Mouse (Mus musculus) G1E-ER4 (cell line): ENCODE results near the gene 1810037I17Rik. TPM values are rescaled to one million over a fixed set of nuclear protein-coding genes. Genes with fewer than 3 reads are reported as not detected.

Experiments used
- GATA1 ChIP-seq: IDR thresholded peaks from one replicate; pipeline ENCODE4 v1.8.0; 2012; ENCODE audit warnings: low read length, inconsistent platforms
- polyA plus RNA-seq: library from polyadenylated mRNA; stranded (reverse); fragments of >175 nt; gene quantifications from 2 replicates; pipeline ENCODE4 v1.2.3, GENCODE M21; 2012

Gene 1810037I17Rik
- 41.9 and 52.5 TPM in 2 replicates for polyA plus RNA-seq

DNA sequence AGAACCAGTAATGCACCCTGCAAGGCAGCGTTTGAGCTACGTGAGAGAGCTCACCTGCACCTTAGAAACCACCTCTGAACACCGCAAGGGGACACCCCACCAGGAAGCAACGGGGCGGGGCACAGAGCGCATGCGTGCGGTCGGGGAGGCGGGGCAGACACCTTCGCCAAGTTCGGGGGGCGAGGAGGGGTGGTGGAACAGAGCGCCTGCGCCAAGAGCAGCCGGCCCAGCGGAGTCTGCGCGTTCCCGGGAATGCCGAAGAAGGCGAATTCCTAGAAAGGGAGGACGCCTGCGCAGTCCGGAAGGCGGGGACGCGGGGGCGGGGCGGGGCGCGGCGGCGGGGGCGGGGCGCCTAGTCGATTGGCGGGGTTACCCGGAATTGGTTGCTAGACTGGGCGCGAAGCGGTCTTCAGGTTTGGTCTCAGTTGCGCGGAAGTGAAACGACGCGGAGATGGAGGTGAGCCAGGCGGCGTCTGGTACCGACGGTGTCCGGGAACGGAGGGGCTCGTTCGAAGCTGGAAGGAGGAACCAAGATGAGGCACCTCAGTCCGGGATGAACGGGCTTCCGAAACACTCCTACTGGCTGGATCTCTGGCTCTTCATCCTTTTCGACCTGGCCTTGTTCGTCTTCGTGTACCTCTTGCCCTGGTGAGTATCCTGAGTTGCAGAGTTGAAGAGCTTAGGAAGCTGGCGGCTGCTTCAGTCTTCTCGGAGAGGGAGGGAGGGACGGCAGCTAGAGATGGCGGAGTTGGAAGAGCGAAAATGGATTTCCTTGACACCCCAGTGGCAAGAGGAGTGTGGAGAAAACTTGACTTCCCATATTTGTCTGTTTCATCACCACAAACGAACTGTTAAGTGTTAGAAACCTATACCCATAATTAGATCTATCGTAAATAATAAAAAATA, at the start of gene 1810037I17Rik:
TSS of gene 1810037I17Rik (plus strand) at position 195 of the 906 bp plus-strand sequence.
- no peak for TF ChIP-seq GATA1

DNA sequence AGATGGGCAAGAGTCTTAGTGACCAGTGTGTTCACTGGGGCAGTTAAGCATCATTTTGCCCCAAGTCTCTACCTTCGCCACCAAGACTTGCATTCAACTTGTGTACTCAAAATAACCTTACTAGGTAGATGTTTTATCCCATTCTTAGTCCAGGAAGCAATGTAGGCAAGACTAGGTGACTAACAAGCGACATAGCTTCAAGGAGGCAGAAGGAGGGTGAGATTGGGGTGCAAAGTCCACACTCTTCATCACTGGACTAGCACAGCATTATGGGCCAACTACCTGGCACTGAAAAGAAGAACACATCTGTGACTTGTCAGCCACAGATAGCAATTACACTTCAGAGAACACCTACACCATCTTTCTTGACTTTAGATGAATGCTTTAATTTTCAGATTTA, 47.1 kb upstream of the 1810037I17Rik start:
- TF ChIP-seq GATA1, result no peak

DNA sequence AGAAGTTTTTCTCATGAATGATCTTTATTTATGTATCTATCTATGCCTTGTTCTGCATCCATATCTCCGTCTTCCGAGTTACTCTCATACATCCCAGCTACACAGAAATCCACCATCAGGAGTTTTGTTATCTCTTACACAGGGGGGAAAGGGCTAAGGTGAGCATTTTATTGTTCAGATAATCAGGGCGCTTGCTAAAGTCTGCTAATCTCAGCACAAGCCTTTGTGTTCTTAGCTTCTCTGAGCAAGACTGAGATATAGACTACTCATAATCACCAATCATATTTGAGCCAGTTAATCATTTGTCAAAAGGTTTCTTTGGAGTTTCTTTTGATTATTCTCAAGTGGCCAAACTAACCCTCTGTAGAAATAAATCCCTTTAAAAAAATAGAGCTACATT, 46.5 kb upstream of the 1810037I17Rik start:
- TF ChIP-seq GATA1, result no peak

DNA sequence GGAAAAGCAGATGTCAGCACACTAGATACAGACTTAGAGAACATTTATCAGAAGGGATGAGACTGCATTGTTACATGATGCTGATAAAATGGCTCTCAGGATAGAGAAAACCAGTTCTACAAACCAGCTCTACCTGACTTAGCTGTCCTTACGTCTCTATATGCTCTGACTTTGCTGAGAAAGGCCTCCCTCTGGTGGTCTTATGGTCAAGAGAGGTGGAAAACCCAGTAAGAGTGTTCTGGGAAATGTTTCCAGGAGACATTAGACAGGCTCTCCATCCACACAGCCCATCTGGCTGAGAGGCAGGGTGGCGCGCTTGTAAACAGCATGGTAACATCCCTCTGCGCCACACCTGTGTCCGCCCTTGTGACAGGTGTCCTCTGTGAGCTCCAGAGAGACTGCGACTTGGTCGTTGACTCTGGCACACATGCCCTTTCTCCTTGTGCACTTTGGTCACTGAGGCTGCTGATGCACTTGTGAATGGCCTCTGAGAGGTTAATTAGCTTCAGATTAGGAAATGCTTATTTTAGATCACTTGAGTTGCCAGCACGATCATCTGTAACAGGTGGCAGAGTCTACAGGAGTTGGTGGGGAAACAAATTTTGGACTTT, 45.2 kb upstream of the 1810037I17Rik start:
- TF ChIP-seq GATA1, result no peak

DNA sequence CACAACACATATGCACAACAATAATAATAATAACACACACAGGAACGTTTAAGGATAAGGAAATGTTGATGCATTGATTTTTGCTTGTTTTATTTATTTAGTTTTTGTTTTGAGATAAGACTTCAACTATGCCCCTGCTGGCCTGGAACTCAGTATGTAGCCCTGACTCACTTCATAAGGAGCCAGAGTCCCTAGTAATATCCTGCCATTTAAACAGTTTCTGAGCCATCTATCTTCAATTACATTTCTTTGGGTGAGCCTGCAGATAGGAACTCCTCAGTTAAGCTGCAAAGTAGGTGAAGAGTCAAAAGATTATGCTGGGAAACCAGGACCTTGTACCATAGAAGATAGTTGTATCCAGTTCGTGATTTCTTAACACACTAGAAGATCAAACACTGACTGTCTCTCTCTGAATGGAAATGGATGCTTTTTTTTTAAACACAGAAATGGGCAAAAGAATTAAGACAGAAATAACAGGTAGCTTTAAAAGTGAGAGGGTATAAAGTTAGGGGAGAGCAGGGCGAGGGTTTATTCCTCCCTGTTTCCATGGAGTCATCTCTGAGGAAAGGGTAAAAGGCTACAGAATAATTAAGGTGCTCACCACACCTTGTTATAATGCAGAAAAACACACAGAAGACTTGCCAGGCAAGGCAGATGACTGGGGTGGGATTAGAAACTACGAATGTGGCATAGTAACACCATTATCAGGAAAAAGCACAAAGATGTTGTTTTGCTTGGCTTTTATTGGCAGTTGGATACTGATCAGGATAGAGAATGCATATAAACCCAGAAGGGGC, 36.3 kb upstream of the 1810037I17Rik start:
- TF ChIP-seq GATA1, result no peak

DNA sequence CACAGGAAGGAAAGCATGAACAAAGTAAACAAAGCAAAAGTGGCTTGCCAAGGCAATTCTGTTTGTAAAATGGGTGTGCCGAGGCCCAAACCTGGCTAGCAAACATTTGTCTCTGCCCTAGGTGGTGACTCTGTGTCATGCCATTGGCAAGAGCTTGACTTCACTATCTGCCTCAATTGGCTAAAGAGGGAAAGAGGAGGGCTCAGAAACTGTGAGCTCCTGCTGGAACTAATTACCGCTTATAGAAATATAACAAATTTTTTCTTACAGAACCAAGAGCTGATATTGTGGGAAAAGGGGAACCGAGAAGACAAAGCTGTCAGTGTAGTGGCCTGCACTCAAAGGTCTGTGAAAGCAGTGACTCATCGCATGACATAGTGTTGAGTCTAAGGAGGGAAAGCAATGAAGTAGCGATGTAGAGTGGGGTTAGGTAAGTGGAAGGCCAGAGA, 35.6 kb upstream of the 1810037I17Rik start:
- TF ChIP-seq GATA1, result no peak

DNA sequence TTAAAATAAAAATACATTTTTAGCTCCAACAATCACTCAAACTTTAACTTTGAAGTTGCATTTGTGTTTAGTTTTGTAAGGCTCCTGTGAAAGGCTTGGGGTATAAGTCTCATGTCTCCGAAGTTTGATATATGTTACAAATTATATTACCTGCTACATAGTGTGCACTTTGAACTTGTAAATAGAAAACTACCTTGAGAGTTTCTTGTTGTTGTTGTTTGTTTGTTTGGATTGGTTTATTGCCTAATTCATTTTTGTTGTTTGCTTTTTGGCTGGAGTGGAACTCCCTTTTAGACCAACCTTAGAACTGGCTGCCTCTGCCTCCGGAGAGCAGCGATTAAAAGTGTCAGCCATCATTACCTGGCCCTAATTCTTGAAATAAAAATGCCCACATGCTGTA, 29.2 kb upstream of the 1810037I17Rik start, which contains the start of gene Fabp2:
TSS of gene Fabp2 (plus strand) at position 301 of the 400 bp plus-strand sequence.
- TF ChIP-seq GATA1, result no peak

DNA sequence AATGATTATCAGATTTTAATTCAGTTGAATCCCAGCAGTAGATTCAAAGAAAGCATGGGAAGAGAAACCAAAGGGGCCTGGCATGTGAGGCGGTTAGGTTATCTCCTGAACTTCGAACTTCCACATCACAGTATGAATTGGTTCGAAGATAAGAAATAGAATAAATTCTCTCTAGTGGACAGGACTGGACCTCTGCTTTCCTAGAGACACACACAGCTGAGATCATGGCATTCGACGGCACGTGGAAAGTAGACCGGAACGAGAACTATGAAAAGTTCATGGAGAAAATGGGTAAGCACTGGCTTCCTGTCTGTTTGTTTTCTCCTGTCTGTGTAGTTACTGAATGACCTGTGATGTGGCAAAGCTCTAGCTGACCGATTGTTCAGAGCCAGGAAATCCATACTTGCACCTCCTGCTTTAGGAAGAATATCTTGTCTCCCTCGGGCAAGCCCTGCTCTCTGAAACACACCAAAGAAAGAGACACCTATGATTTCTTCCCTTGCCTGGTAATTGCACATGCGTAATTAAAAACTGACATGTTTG, 28.7 kb upstream of the 1810037I17Rik start:
- TF ChIP-seq GATA1, result no peak

DNA sequence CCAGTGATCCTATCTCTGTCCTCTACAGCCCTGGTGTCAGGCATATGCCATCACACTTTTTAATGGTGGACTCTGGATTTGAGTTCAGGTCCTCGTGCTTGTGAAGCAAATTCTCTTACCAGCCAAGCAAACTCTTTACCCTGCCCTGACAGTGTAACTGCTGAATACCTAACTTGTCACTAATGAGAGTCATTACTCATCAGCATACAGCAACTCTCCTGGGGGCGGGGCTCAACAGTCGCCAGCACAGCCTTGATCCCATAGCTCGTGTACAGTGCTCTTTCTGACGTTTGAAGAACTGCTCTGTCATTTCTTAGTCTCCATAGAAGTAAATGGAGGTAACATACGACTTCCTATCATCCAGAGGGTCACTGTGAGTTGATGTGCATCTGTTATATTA, 25.7 kb upstream of the 1810037I17Rik start:
- no peak for TF ChIP-seq GATA1

DNA sequence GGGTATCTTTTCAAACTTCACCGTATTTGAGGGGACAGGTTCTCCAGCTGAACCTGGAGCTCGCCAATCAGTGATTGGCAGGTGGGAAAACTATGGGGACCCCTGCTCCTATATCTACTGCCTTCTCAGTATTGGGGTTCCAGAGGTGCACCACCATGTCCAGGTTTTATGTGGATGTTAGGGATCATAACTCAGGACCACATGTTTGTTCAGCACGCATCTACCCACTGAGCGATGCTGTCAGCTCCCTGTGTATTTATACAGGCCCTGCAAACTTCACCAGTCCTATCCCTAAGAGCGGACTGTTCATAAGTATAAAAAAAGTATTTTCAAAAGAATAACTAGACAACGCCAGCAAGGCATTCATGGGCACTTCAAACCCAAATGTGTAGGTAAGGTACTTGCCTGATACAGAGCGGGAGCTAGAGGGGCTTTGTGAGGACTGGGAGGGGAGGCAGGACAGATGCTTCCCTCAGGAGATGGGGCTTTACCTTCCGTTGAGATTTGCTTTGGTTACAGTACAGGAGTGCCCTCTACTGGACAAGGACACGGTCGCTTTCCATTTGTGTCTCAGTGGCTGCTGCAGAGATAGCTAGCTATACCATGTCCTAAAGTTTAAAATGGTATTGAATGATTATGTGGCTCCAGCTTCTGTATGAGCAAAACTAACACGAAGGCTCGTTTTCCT, 20.1 kb upstream of the 1810037I17Rik start:
- TF ChIP-seq GATA1, result no peak

DNA sequence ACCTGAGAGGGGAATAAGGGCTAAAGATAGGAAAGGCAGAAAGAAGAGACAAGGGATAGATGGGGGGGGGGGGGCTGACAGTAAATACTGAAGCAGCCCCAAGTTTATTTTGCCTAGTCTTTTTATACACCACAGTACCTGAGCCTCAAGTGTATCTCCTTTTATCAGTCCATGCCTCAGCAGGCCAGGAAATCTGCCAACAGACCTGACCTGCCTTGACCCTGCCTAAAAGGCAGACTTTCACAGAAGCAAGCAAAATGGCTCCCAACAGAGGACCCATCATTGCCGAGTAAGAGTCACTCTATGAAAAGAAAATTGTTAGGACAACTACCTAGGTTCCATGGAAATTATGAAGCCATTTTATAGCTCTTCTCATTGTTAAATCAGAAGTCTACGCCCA, 16.2 kb upstream of the 1810037I17Rik start:
- no peak for TF ChIP-seq GATA1

DNA sequence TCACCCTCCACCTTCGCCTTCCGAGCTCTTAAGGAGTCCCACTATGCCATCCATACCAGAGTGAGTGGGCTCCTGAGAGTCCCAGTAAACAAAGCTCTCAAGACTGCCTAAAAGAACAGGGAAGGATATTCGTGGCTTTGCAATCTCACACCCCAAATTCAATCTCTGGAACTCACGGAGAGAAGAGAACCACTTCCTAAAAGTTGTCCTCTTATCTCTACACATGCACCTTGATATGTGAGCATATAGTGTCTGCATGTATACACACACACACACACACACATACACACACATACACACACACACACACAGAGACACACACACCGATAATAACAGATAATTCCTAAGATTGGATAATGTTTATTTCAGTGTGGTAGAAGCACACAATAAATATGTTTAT, 8.5 kb upstream of the 1810037I17Rik start:
- no peak for TF ChIP-seq GATA1

DNA sequence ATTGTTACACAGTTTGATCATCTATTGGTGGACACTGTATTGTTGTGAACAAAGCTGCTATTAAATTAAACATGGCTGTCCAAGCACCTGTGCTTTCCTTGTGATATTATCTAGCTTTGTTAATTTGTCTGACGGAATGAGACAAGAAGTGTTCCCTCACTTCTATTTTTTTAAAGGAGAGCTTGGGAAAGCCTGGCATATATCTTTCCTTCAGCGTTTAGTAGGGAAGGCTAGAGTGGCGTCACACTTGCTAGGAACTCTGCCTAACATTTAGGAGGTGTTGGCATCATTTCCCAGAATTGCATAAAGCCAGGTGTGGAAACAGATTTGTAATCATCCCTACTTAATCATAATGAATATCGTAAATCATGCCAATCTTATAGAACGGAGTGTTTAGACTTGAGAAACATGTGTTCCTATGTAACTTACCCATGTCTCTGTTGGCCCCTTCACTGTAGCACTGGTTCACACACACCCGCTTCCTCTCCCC, 7.8 kb upstream of the 1810037I17Rik start:
- no peak for TF ChIP-seq GATA1

DNA sequence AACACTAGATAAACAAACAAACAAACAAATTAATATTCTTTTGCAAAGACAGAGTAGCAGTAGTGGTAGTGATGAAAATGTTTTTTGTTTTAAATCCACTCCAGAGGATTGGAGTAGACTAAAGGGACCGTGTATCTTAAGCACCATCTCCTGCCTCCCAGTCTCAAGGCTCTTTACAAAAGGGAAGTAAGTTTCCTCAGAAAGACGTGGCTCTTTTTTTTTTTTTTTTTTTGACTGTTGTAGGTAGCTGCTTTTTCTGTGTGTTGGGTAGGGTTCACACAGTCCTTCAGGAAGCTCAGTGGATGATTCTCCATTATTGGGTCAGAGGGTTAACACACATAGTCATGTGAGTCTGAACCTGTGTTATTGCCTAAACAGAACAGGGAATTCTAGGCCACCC, 5.3 kb upstream of the 1810037I17Rik start:
- no peak for TF ChIP-seq GATA1

DNA sequence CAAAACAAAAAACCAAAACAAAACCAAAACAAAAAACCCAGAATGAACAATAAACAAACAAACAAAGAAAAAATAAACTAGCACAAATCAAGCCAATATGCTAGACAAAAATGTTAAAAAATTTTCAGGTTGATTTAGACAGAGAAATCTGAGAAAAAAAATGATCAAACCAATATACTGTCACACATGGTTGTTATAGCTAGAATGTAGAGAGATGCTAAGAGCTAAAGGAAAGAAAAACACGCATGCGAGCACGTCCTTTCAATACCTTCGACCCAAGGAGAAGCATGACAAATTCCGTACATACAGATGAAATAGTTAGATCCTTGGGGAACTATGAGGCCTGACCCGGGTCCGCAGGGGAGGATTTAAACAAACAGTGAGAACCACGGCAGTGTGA, 4.7 kb upstream of the 1810037I17Rik start, which contains the start of gene Gm10959:
TSS of gene Gm10959 (minus strand) at position 101 of the 400 bp plus-strand sequence.
- TF ChIP-seq GATA1, result no peak
